Mouse (Mus musculus) lung, adult 2 months (tissue): ENCODE results near the gene Acot10. TPM values are rescaled to one million over a fixed set of nuclear protein-coding genes. Genes with fewer than 3 reads are reported as not detected.
"Not testable (repeated sequence)": the region's sequence is repeated elsewhere in the genome, so short reads cannot be mapped to it uniquely, and the experiment has no call there.

ENCODE experiments used
- DNase-seq: peaks from one replicate; pipeline ENCODE4 v3.0.0; 2022
- H3K4me1 ChIP-seq: fragments of 200-500 bp; 2 replicates; pipeline ENCODE4 v1.6.1; 2011; ENCODE audit warnings: low read length; ENCODE audit not compliant: control insufficient read depth, insufficient read depth
- H3K4me3 ChIP-seq: fragments of 200-500 bp; replicated peaks from 2 replicates; pipeline ENCODE3; 2011; ENCODE audit warnings: low read depth, mild to moderate bottlenecking, control low read depth, low read length; ENCODE audit errors: extremely low read depth
- CTCF ChIP-seq: fragments of 200-500 bp; IDR thresholded peaks from 2 replicates; pipeline ENCODE4 v1.5.1; 2011; ENCODE audit warnings: mild to moderate bottlenecking, low read length, control low read depth; ENCODE audit not compliant: insufficient read depth
- POLR2A ChIP-seq: fragments of 200-500 bp; IDR thresholded peaks from 2 replicates; pipeline ENCODE4 v1.6.1; 2011; ENCODE audit warnings: low read depth, mild to moderate bottlenecking, control low read depth, low read length, borderline replicate concordance; ENCODE audit errors: extremely low read depth
- WGBS: fragments of 180-500 bp; shearing (Covaris S2); methylation state at CpG from one replicate; pipeline ENCODE4 v1.1.7; 2018; 5-methylcytosine and 5-hydroxymethylcytosine counted together
- polyA plus RNA-seq: library from polyadenylated mRNA; depleted of rRNA; stranded (reverse); fragments of >200 nt; gene quantifications from 2 replicates; pipeline ENCODE4 v1.2.3, GENCODE M21; 2012; rRNA removed

The Acot10 gene
- not detected in 2 replicates for polyA plus RNA-seq

DNA sequence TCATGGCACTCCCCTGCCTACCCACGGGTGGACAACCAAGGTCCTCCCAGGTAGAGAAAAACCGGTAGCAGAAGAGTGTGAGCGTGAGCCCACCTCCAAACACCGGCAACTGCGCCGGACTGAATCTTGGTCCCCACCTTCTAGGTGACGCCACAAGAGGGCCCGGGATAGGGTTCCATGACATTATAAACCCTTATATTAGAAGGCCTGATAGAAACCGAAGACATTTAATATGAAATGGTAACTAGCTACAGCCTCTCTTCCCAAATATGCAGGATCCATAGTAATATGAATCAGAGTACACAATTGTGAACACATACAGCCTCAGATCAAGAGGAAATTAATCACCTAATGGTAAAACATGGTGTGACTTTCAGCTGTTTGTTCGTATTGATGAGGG is at the start of gene Acot10:
Gene Acot10 (minus strand): TSS at position 101 of the 400 bp plus-strand sequence.
- Histone ChIP-seq H3K4me3 (no peak within 1 kb of the TSS), H3K4me1 (no peaks in the 10 kb centered on the region)
- WGBS: 87% methylated on average over 10 of the region's 10 CpGs
- TF ChIP-seq POLR2A: no peak
- no peak for TF ChIP-seq CTCF
- DNase-seq: no peak

- no peak for DNase-seq
- Histone ChIP-seq H3K4me1 (no peaks in the 10 kb centered on the region), H3K4me3 (no peak overlapping the region)
- WGBS: 78% methylated on average over 4 of the region's 4 CpGs
- TF ChIP-seq CTCF (no peak), POLR2A (no peak)
These were observed 45.3 kb upstream of the Acot10 start for GRCm38 (mm10) chr15:20711859-20712258.

DNA sequence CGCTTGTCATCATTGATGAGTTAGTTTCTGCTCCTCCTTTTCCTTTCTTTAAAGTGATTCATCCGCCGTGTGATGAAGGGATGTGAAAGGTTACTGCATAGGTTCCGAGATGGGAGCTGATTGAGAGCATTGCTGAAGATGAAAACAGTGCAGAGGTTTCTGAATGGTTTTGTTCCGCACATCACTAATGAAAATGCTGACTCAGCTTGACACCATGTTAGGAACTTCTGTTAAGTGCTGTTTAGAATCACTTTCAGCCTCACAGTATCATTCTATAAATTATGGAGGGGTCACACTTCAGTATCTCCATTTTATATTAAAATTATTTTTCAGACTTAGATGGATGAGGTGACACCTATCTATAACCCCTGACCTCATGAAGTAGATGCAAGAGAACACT is 29.7 kb upstream of the Acot10 start:
- no peak overlapping the region for H3K4me3 ChIP-seq
- WGBS: 62% methylated on average over 5 of the region's 5 CpGs

GRCm38 (mm10) chr15:20684200-20684599 is 17.6 kb upstream of the Acot10 start:
- H3K4me3 ChIP-seq: no peak overlapping the region
- DNase-seq: no peak
- TF ChIP-seq CTCF: no peak
- no peak for TF ChIP-seq POLR2A
- 72% methylated on average over 5 of the region's 5 CpGs for WGBS
- H3K4me1 ChIP-seq: no peaks in the 10 kb centered on the region

More for the DNA sequence above, 29.7 kb upstream of the Acot10 start:
- no peak for DNase-seq
- no peaks in the 10 kb centered on the region for H3K4me1 ChIP-seq
- TF ChIP-seq POLR2A (no peak), CTCF (no peak)

- no peak for DNase-seq
- H3K4me1 ChIP-seq: no peaks in the 10 kb centered on the region
- WGBS: 74% methylated on average over 2 of the region's 2 CpGs
- TF ChIP-seq POLR2A: no peak
- TF ChIP-seq CTCF: no peak
- H3K4me3 ChIP-seq: no peak overlapping the region
These were observed 16.2 kb upstream of the Acot10 start for GRCm38 (mm10) chr15:20682719-20683118.

DNA sequence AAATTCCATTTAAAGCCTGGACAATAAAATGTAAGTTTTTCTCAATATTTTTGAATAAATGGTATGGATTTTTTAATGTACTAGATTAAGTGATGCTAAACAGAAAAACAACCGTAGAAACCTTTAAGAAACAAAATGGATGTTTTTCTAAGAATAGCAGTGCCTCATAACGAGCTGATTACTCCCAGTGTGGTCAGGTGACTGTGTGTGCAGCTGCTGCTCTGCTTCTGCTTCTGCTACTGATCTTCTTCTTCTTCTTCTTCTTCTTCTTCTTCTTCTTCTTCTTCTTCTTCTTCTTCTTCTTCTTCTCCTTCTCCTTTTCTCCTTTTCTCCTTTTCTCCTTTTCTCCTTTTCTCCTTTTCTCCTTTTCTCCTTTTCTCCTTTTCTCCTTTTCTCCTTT is 3.0 kb upstream of the Acot10 start:
- H3K4me1 ChIP-seq, DNase-seq, H3K4me3 ChIP-seq: not testable (repeated sequence)
- 40% methylated on average over 2 of the region's 2 CpGs for WGBS

DNA sequence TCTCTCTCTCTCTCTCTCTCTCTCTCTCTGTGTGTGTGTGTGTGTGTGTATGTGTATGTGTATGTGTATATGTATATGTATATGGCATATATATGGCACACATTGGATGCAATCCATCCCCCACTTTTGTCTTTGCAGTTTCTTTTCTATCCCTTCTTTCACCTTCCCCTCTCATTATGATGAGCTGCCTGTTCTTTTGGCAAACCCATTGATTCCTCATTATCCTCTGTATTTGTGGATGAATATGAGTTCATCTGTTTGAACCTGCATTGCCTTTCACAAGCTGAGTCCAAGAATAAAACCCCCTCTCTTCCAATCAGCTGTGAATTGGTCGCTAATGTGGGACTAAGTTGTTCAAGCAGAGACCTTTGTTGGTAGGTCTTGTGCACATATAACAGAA is 1.4 kb upstream of the Acot10 start:
- no peak for TF ChIP-seq CTCF
- TF ChIP-seq POLR2A: no peak
- H3K4me3 ChIP-seq: no peak overlapping the region
- 64% methylated on average over 1 of the region's 1 CpGs for WGBS
- no peak for DNase-seq
- no peaks in the 10 kb centered on the region for H3K4me1 ChIP-seq

GRCm38 (mm10) chr15:20667350-20667749 is 800 bp upstream of the Acot10 start:
- TF ChIP-seq POLR2A: no peak
- no peak for TF ChIP-seq CTCF
- Histone ChIP-seq H3K4me3 (no peak overlapping the region), H3K4me1 (no peaks in the 10 kb centered on the region)
- no peak for DNase-seq

DNA sequence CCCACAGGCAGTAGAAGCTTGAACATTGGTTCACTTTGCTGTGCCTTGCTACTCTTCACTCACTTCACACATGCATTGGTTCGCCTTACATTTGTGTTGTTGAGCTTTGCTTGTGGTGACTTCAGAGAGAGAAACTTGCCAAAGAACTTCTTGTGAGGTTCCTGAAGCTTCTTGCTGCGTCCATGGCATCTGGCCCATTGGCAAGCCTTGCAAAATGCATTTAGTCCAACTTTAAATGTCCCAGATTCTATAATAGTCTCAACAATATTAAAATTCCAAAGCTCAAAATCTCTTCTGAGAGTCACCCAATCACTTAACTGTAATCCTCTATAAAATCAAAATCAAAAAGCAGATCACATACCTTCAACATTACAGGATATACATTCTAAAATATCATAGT is 6.3 kb downstream of the Acot10 start:
- H3K4me3 ChIP-seq: no peak overlapping the region
- TF ChIP-seq CTCF (no peak), POLR2A (no peak)

GRCm38 (mm10) chr15:20642905-20643414 is 23.6 kb downstream of the Acot10 start:
- DNase-seq: no peak
- TF ChIP-seq CTCF (no peak), POLR2A (no peak)

More for the DNA sequence above, 6.3 kb downstream of the Acot10 start:
- H3K4me1 ChIP-seq: no peaks in the 10 kb centered on the region
- DNase-seq: no peak
- 52% methylated on average over 2 of the region's 2 CpGs for WGBS

More at GRCm38 (mm10) chr15:20642905-20643414, 23.6 kb downstream of the Acot10 start:
- no peak overlapping the region for H3K4me3 ChIP-seq
- WGBS: 72% methylated on average over 3 of the region's 3 CpGs
- no peaks in the 10 kb centered on the region for H3K4me1 ChIP-seq
